Mouse (Mus musculus) right cerebral cortex, postnatal 25 days (tissue): ENCODE results near the gene 6430628N08Rik.

Experiments used
- DNase-seq: peaks from one replicate; pipeline ENCODE4 v3.0.0; 2022

The 6430628N08Rik gene

GRCm38 (mm10) chr4:115890066-115890465, 399 bp upstream of the 6430628N08Rik start:
- DNase-seq, result no peak

- no peak for DNase-seq
Observed at GRCm38 (mm10) chr4:115894281-115894680, 3.8 kb downstream of the 6430628N08Rik start.

- DNase-seq, result no peak
Observed at GRCm38 (mm10) chr4:115897901-115898631, 7.6 kb downstream of the 6430628N08Rik start.

GRCm38 (mm10) chr4:115902816-115903215, 12.4 kb downstream of the 6430628N08Rik start:
- DNase-seq, result peak; percentile 72

- no peak for DNase-seq
Observed at GRCm38 (mm10) chr4:115904375-115904774, 13.9 kb downstream of the 6430628N08Rik start.

- DNase-seq, result no peak
Observed at GRCm38 (mm10) chr4:115905701-115906100, 15.2 kb downstream of the 6430628N08Rik start.

GRCm38 (mm10) chr4:115906791-115907190, 16.3 kb downstream of the 6430628N08Rik start:
- no peak for DNase-seq

GRCm38 (mm10) chr4:115907994-115908393, 17.5 kb downstream of the 6430628N08Rik start:
- no peak for DNase-seq

GRCm38 (mm10) chr4:115908641-115909040, 18.2 kb downstream of the 6430628N08Rik start:
- DNase-seq, result peak; percentile 27

GRCm38 (mm10) chr4:115911586-115911985, 21.1 kb downstream of the 6430628N08Rik start:
- no peak for DNase-seq

GRCm38 (mm10) chr4:115919911-115920310, 29.4 kb downstream of the 6430628N08Rik start:
- no peak for DNase-seq

- DNase-seq, result no peak
Observed at GRCm38 (mm10) chr4:115922688-115923087, 32.2 kb downstream of the 6430628N08Rik start.

- no peak for DNase-seq
Observed at GRCm38 (mm10) chr4:115923262-115923880, 32.9 kb downstream of the 6430628N08Rik start.

- no peak for DNase-seq
Observed at GRCm38 (mm10) chr4:115927637-115928036, 37.2 kb downstream of the 6430628N08Rik start.

- DNase-seq, result no peak
Observed at GRCm38 (mm10) chr4:115931556-115932088, 41.2 kb downstream of the 6430628N08Rik start.

- DNase-seq, result no peak
Observed at GRCm38 (mm10) chr4:115935835-115936581, 45.5 kb downstream of the 6430628N08Rik start.

GRCm38 (mm10) chr4:115936646-115937045, 46.2 kb downstream of the 6430628N08Rik start:
- DNase-seq, result no peak

GRCm38 (mm10) chr4:115937061-115937976, 46.9 kb downstream of the 6430628N08Rik start:
- no peak for DNase-seq

- DNase-seq, result peak; percentile 55
Observed at GRCm38 (mm10) chr4:115938276-115939160, 48.1 kb downstream of the 6430628N08Rik start.

GRCm38 (mm10) chr4:115939295-115940102, 49.0 kb downstream of the 6430628N08Rik start, which contains the start of gene Dmbx1:
Dmbx1 (minus strand) TSS chr4:115939926.
- DNase-seq, result peak; percentile 14
